Mouse (Mus musculus): Measurements from ENCODE around the gene Shisal1. TPM values are rescaled to one million over a fixed set of nuclear protein-coding genes. Genes with fewer than 3 reads are reported as not detected.

Shisal1 gene
- polyA plus RNA-seq, 1 experiment: 0.30 TPM

DNA sequence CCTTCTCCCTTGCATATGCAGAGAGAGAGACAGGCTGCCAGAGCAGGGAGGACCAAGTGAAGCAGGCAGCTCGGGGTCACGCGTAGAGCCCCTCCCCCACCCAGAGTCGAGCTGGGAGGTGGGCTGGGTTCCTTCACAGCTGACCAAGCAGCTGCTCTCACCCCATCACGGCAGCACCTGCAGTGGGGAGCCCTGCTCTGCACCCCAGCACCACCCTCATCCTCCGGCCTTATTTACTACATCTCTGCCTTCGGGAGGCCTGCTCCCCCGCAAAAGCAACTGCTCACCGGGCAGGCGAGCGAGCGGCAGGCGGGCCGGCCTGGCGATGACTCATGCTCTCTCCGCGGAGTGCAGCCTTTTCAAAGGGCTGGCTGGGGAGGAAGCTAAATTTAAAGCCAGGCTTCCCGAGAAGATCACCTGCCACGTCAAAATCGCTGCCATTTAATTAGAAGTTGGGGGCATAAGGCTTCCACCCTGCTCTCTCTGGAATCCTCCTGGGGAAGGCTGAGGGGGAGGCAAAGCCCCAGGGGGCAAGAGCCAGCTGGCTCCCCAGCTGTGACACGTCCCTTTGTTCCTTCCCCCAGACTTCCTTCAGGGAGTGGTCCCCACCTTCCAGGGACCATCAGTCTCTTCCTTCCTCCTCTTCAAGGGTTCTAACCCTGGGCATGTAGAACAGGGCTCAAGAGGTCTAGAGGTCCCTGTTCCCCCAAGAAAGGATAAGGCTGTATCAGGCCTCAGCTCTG is 3.7 kb upstream of the Shisal1 start:
- H3K9ac ChIP-seq (ENCODE audit: low read depth, poor library complexity, severe bottlenecking): 0 out of 2 replicates have a peak overlapping the region, but pooled peaks have one; percentile 4
- no peaks in the 10 kb centered on the region for H3K9me3 ChIP-seq (replicated peaks; ENCODE audit: control insufficient read depth, insufficient read depth, low read length, poor library complexity, severe bottlenecking)
- peak; percentile 79; the same call in 1 of the 2 replicates for TF ChIP-seq EP300 (IDR thresholded peaks at IDR 0.05; ENCODE audit: insufficient read depth, low read depth, low read length)
- TF ChIP-seq POLR2A (IDR thresholded peaks at IDR 0.05; ENCODE audit: insufficient read depth, low read length): no peak
- H3K27me3 ChIP-seq (ENCODE audit: control insufficient read depth, insufficient read depth, low read length, poor library complexity, severe bottlenecking): peaks cover 6% of the 10 kb centered on the region
- no peaks in the 10 kb centered on the region for H3K36me3 ChIP-seq (ENCODE audit: control insufficient read depth, insufficient read depth, low read length, poor library complexity, severe bottlenecking)
- no peak overlapping the region for H3K27ac ChIP-seq (ENCODE audit: insufficient read depth, low read length)
- no peaks in the 10 kb centered on the region for H3K4me1 ChIP-seq (ENCODE audit: control insufficient read depth, insufficient read depth, low read length)
- peak overlapping the region; percentile 15; the same call in 1 of the 2 replicates for H3K4me3 ChIP-seq (ENCODE audit: low read depth, low read length)

DNA sequence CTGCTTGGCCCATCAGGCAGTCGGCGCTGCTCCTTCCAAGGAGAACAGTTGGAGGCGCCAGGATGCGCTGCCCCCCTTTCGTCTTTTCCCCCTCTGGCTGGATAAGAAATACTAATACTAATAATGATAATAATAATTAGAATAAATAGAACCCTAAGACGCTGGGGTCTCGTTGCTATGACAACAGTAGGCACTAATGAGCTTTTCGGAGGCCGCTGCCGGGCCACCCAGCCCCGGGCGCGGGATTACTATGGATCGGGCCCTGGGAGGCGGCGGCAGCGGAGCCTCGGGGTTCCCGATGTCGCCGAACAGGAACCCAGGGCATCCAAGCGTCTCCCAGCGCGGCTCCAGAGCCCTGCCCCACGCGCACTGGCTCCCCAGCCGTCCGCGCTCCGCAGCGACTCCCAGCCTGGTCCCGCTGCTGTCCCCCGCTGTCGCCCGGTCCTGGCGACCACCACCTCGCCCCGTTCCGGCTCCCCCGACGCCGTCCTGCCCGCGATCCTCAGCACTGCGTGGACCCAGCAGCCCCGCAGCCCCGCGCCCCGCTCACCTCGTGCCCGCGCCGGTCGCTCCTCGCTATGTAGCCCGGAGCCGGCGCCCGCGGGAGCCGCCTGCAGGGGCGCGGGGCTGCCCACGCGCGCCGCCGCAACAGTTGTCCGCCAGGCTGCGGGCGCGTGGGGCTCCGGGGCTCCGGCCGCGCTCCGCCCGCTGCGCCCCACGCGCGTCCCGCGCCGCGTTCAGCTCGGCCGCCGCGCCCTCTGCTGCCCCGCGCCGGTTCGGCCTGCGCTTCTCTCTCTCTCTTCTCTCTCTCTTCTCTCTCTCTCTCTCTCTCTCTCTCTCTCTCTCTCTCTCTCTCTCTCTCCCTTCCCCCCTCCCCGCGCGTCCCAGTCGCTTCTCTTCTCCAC is 833 bp downstream of the Shisal1 start:
- peaks cover 10% of the 10 kb centered on the region for H3K27me3 ChIP-seq (ENCODE audit: control insufficient read depth, insufficient read depth, low read length, poor library complexity, severe bottlenecking)
- H3K4me3 ChIP-seq (ENCODE audit: low read depth, low read length): peak overlapping the region; percentile 60
- H3K4me1 ChIP-seq (ENCODE audit: control insufficient read depth, insufficient read depth, low read length): no peaks in the 10 kb centered on the region
- no peaks in the 10 kb centered on the region for H3K36me3 ChIP-seq (ENCODE audit: control insufficient read depth, insufficient read depth, low read length, poor library complexity, severe bottlenecking)
- no peaks in the 10 kb centered on the region for H3K9me3 ChIP-seq (replicated peaks; ENCODE audit: control insufficient read depth, insufficient read depth, low read length, poor library complexity, severe bottlenecking)
- no peak overlapping the region for H3K27ac ChIP-seq (ENCODE audit: insufficient read depth, low read length)
- H3K9ac ChIP-seq (ENCODE audit: low read depth, poor library complexity, severe bottlenecking): peak overlapping the region; percentile 64
- TF ChIP-seq EP300 (IDR thresholded peaks at IDR 0.05; ENCODE audit: insufficient read depth, low read depth, low read length) (no peak), POLR2A (IDR thresholded peaks at IDR 0.05; ENCODE audit: insufficient read depth, low read length) (no peak), CTCF (IDR thresholded peaks at IDR 0.05; ENCODE audit: low read depth, low read length) (no peak)

DNA sequence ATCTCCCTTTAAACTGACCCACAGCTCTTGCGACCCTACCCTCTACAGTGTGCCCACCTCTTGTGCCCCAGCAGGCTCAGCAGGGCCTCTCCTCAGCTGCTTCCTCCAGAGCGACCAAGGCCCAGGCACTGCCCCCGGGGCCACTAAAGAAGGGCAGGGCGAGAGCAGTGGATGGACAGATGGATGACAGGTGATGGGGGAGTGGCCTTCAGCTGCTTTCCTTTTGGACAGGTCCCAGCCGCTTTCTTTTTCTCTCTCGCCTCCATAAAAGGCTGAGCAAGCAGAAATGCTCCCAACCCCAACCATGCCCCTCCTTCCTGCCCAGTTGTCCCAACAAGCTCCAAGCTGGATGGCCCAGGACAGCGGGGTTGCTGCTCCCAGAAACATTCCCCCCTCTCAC is 2.7 kb downstream of the Shisal1 start:
- TF ChIP-seq CTCF (IDR thresholded peaks at IDR 0.05; ENCODE audit: low read depth, low read length): no peak
- no peak for TF ChIP-seq POLR2A (IDR thresholded peaks at IDR 0.05; ENCODE audit: insufficient read depth, low read length)
- TF ChIP-seq EP300 (IDR thresholded peaks at IDR 0.05; ENCODE audit: insufficient read depth, low read depth, low read length): no peak
- H3K9ac ChIP-seq (ENCODE audit: low read depth, poor library complexity, severe bottlenecking): no peak overlapping the region
- no peaks in the 10 kb centered on the region for H3K4me1 ChIP-seq (ENCODE audit: control insufficient read depth, insufficient read depth, low read length)
- no peaks in the 10 kb centered on the region for H3K36me3 ChIP-seq (ENCODE audit: control insufficient read depth, insufficient read depth, low read length, poor library complexity, severe bottlenecking)
- H3K27me3 ChIP-seq (ENCODE audit: control insufficient read depth, insufficient read depth, low read length, poor library complexity, severe bottlenecking): peaks cover 10% of the 10 kb centered on the region
- H3K27ac ChIP-seq (ENCODE audit: insufficient read depth, low read length): no peak overlapping the region
- no peak overlapping the region for H3K4me3 ChIP-seq (ENCODE audit: low read depth, low read length)
- no peaks in the 10 kb centered on the region for H3K9me3 ChIP-seq (replicated peaks; ENCODE audit: control insufficient read depth, insufficient read depth, low read length, poor library complexity, severe bottlenecking)

DNA sequence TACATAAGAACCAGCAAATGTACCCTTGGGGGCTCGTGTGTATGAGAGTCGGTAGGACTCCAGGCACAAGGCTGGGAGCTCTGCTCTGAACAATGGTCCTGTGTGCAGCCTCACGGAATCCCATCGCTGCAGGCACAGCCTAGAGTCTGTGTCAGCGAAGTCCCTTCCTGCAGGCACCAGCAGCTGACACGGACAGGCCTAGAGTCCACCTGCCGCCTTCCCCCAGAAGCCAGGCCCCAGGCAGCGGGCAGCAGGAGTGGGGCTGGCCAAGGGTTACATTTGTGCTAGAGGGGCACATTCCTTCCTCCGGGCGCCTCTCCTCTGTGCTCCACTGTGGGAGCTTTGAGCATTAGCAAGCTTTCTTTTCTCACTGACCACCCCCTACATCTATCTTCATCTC is 3.3 kb downstream of the Shisal1 start:
- TF ChIP-seq CTCF (IDR thresholded peaks at IDR 0.05; ENCODE audit: low read depth, low read length): no peak
- no peak for TF ChIP-seq POLR2A (IDR thresholded peaks at IDR 0.05; ENCODE audit: insufficient read depth, low read length)
- TF ChIP-seq EP300 (IDR thresholded peaks at IDR 0.05; ENCODE audit: insufficient read depth, low read depth, low read length): no peak
- Histone ChIP-seq H3K4me3 (ENCODE audit: low read depth, low read length) (no peak overlapping the region), H3K27me3 (ENCODE audit: control insufficient read depth, insufficient read depth, low read length, poor library complexity, severe bottlenecking) (peaks cover 10% of the 10 kb centered on the region), H3K4me1 (ENCODE audit: control insufficient read depth, insufficient read depth, low read length) (no peaks in the 10 kb centered on the region), H3K9me3 (replicated peaks; ENCODE audit: control insufficient read depth, insufficient read depth, low read length, poor library complexity, severe bottlenecking) (no peaks in the 10 kb centered on the region), H3K27ac (ENCODE audit: insufficient read depth, low read length) (no peak overlapping the region), H3K9ac (ENCODE audit: low read depth, poor library complexity, severe bottlenecking) (no peak overlapping the region), H3K36me3 (ENCODE audit: control insufficient read depth, insufficient read depth, low read length, poor library complexity, severe bottlenecking) (no peaks in the 10 kb centered on the region)

DNA sequence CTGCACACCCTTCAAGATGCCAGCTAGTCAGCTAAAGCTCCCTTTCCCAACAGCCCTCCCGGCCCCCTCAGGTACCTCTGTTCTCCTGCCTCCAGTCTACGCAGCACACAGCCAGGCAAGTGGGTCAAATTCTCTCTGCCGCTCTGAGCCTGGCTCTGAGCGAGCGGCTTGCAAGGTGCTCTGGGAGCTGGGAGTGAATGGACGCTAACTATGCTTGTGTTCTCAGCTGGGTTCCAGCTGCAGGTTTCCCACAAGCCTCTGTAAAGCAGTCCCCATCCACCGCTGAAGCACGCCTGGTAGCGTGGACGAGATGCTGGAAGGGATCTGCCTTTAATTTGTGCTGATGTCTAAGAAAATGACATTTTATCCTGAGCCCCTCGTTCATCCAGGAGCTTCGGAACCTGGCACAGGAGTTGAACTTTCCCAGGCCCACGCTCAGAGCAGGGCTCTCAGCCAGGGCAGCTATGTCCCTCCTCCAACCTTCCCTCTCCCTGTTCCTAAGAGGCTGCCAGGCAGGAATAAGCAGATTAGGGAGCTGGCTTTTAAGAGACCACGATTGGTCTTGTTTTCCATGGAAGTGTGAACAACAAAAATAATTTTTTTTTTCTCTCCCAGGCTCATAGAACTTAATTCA is 5.1 kb downstream of the Shisal1 start:
- no peaks in the 10 kb centered on the region for H3K4me1 ChIP-seq (ENCODE audit: control insufficient read depth, insufficient read depth, low read length)
- H3K27ac ChIP-seq (ENCODE audit: insufficient read depth, low read length): no peak overlapping the region
- H3K36me3 ChIP-seq (ENCODE audit: control insufficient read depth, insufficient read depth, low read length, poor library complexity, severe bottlenecking): no peaks in the 10 kb centered on the region
- no peaks in the 10 kb centered on the region for H3K9me3 ChIP-seq (replicated peaks; ENCODE audit: control insufficient read depth, insufficient read depth, low read length, poor library complexity, severe bottlenecking)
- H3K27me3 ChIP-seq (ENCODE audit: control insufficient read depth, insufficient read depth, low read length, poor library complexity, severe bottlenecking): peaks cover 10% of the 10 kb centered on the region
- H3K9ac ChIP-seq (ENCODE audit: low read depth, poor library complexity, severe bottlenecking): no peak overlapping the region
- no peak for TF ChIP-seq CTCF (IDR thresholded peaks at IDR 0.05; ENCODE audit: low read depth, low read length)
- TF ChIP-seq EP300 (IDR thresholded peaks at IDR 0.05; ENCODE audit: insufficient read depth, low read depth, low read length): no peak
- no peak for TF ChIP-seq POLR2A (IDR thresholded peaks at IDR 0.05; ENCODE audit: insufficient read depth, low read length)
- H3K4me3 ChIP-seq (ENCODE audit: low read depth, low read length): no peak overlapping the region

Measured in ES-Bruce4 (cell line).